19 mouse cellular contexts compared by ENCODE assay signal in the genomic region with DNA sequence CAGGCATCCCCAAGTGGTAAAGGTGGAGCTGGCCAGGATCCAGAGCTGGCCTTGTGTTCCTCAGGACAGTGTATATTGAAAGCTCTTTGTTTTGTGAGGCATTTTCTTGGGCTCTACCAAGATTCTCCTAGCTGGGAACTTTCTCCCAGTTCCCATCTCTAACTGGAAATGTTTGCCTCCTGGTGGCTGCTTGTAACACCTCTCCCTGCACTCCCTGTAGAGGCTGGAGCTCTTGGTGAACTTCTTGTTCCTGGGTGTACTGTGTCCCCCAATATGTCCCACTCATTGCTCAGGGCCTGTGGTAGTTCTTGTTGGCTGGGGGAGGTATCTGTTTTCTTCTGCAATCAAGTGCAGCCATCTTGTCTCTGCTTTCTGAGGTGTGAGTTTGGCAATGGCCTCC.
DNase-seq lines count a peak whose midpoint lies in the region; TF ChIP-seq lines count a peak whose summit lies in the region.
"Had no signal": no experiment of that assay in that cellular context is flagged by ENCODE, and none has a peak within 500 bp of the region (broad histone marks: within the 10 kb centered on the region; RNA-seq: fewer than 3 reads in every experiment).

No protein-coding gene starts in this region.

- no peak overlapping the region for H3K27ac ChIP-seq in heart, adult 2 months
- H3K27ac ChIP-seq in left cerebral cortex, adult 2 months = no peak overlapping the region
- H3K27ac ChIP-seq: forebrain, embryonic 12.5 days; limb, embryonic 12.5 days; liver, embryonic 13.5 days had no signal

- TF ChIP-seq CTCF in heart, adult 2 months (IDR thresholded peaks at IDR 0.05) = peak; percentile 45
- TF ChIP-seq CTCF in left cerebral cortex, adult 2 months (IDR thresholded peaks at IDR 0.05) = peak; percentile 18

- intact Hi-C loops in heart, adult 2 months (cut with DNase I) = no loop called here
- intact Hi-C loops in heart, postnatal 10 days (cut with DNase I) = no loop called here
- intact Hi-C loops in left cerebral cortex, adult 2 months (cut with DNase I) = no loop called here
- intact Hi-C loops in left cerebral cortex, postnatal 36 days (cut with DNase I) = loop anchor here (10.0 kb wide), 1 partner anchor 49 kb away; no protein-coding TSS in a partner anchor

- TF ChIP-seq POLR2A in heart, adult 2 months (IDR thresholded peaks at IDR 0.05; ENCODE audit: insufficient read depth, low read depth, low read length) = no peak

- no peaks in the 10 kb centered on the region for H3K79me2 ChIP-seq in heart, adult 2 months (replicated peaks; ENCODE audit: control insufficient read depth, insufficient read depth, low read length)

- H3K4me1 ChIP-seq in heart, adult 2 months (ENCODE audit: control insufficient read depth, insufficient read depth, low read length) = no peaks in the 10 kb centered on the region; the same call in 1 of the 2 replicates
- H3K4me1 ChIP-seq: limb, embryonic 12.5 days had no signal

- H3K9ac ChIP-seq in heart, adult 2 months (ENCODE audit: low read depth, low read length) = no peak overlapping the region
- H3K9ac ChIP-seq: forebrain, embryonic 12.5 days; limb, embryonic 12.5 days; liver, embryonic 13.5 days had no signal

- no peak for TF ChIP-seq EP300 in heart, adult 2 months (IDR thresholded peaks at IDR 0.05; ENCODE audit: insufficient read depth, low read depth, low read length)

- no peak overlapping the region for H3K4me3 ChIP-seq in heart, adult 2 months
- no peak overlapping the region for H3K4me3 ChIP-seq in left cerebral cortex, adult 2 months
- H3K4me3 ChIP-seq: forebrain, embryonic 12.5 days; limb, embryonic 12.5 days; liver, embryonic 13.5 days had no signal

- DNase-seq in heart, adult 2 months = peak in 1 of 2 experiments; percentile 1
- no peak for DNase-seq in heart, postnatal 10 days
- DNase-seq in left cerebral cortex, adult 2 months (ENCODE audit: extremely low spot score in 1 of 2, low spot score in 2 of 2) = peak in 1 of 2 experiments; percentile 5
- DNase-seq in left cerebral cortex, postnatal 36 days (ENCODE audit: low spot score in 2 of 2) = no peak
- DNase-seq in testis, postnatal 14 days (ENCODE audit: low spot score) = peak; percentile 3
- no peak for DNase-seq in testis, postnatal 10 days (ENCODE audit: low spot score)
- DNase-seq in right cerebral cortex, adult 18-20 months = no peak
- DNase-seq: adrenal gland, adult 2 months; B cell, adult 2 months; cerebellum, adult 9-10 months; gastrocnemius, postnatal 25 days; heart, postnatal 36 days; kidney, adult 8-10 months; kidney, postnatal 36 days; layer of hippocampus, adult 9-11 months; liver, embryonic 13.5 days; thymus, postnatal 25 days had no signal

- H3K36me3 ChIP-seq in heart, adult 2 months (ENCODE audit: control insufficient read depth, insufficient read depth, low read length) = no peaks in the 10 kb centered on the region
- H3K36me3 ChIP-seq: forebrain, embryonic 12.5 days; limb, embryonic 12.5 days; liver, embryonic 13.5 days had no signal

- no peaks in the 10 kb centered on the region for H3K27me3 ChIP-seq in heart, adult 2 months (ENCODE audit: control insufficient read depth, insufficient read depth, low read length)
- H3K27me3 ChIP-seq: forebrain, embryonic 12.5 days; limb, embryonic 12.5 days; liver, embryonic 13.5 days had no signal
